Mouse (Mus musculus) ES-Bruce4 (cell line): ENCODE results near the gene Mbnl1.

ENCODE experiments used
- CTCF ChIP-seq: IDR thresholded peaks from one replicate; pipeline ENCODE4 v1.8.1; 2011; ENCODE audit warnings: low read depth, low read length
- EP300 ChIP-seq: IDR thresholded peaks from 2 replicates; pipeline ENCODE4 v1.6.1; 2011; ENCODE audit warnings: low read depth, low read length; ENCODE audit not compliant: insufficient read depth
- POLR2A ChIP-seq: IDR thresholded peaks from one replicate; pipeline ENCODE4 v1.8.1; 2011; ENCODE audit warnings: low read length; ENCODE audit not compliant: insufficient read depth

GRCm38 (mm10) chr3:60472011-60472680 is 484 bp upstream of the Mbnl1 start:
- TF ChIP-seq CTCF (no peak), POLR2A (no peak), EP300 (no peak)
